Mouse (Mus musculus) forebrain, embryonic 16.5 days (tissue): ENCODE measurements around the gene Grik1. TPM values are rescaled to one million over a fixed set of nuclear protein-coding genes. Genes with fewer than 3 reads are reported as not detected.

Experiments
- ATAC-seq: fragments of 200-750 bp; cut with Nextera tagmentation; 2 replicates; pipeline ENCODE4 v1.8.0; 2017; ENCODE audit warnings: mild to moderate bottlenecking, moderate library complexity
- H3K27ac ChIP-seq: fragments of 300-500 bp; sonication (generic); 2 replicates; pipeline ENCODE4 v1.5.1; 2014; ENCODE audit warnings: low read length, control low read depth
- H3K27me3 ChIP-seq: fragments of 300-500 bp; sonication (generic); replicated peaks from 2 replicates; pipeline ENCODE4 v1.6.1; 2014; ENCODE audit warnings: low read length; ENCODE audit not compliant: control insufficient read depth, insufficient read depth
- H3K36me3 ChIP-seq: fragments of 300-500 bp; sonication (generic); 2 replicates; pipeline ENCODE4 v1.6.1; 2014; ENCODE audit not compliant: control insufficient read depth, insufficient read depth
- H3K4me1 ChIP-seq: fragments of 300-500 bp; sonication (generic); replicated peaks from 2 replicates; pipeline ENCODE4 v1.6.1; 2014; ENCODE audit warnings: low read length; ENCODE audit not compliant: control insufficient read depth, insufficient read depth
- H3K4me2 ChIP-seq: fragments of 300-500 bp; sonication (generic); 2 replicates; pipeline ENCODE4 v1.6.1; 2014; ENCODE audit warnings: mild to moderate bottlenecking, low read length, control low read depth
- H3K4me3 ChIP-seq: fragments of 300-500 bp; sonication (generic); replicated peaks from 2 replicates; pipeline ENCODE4 v1.5.1; 2014; ENCODE audit warnings: mild to moderate bottlenecking, low read length, control low read depth
- H3K9ac ChIP-seq: fragments of 300-500 bp; sonication (generic); replicated peaks from 2 replicates; pipeline ENCODE4 v1.6.1; 2014; ENCODE audit warnings: low read depth, low read length, control low read depth
- H3K9me3 ChIP-seq: fragments of 300-500 bp; sonication (generic); 2 replicates; pipeline ENCODE4 v1.6.1; 2016; ENCODE audit warnings: low read length; ENCODE audit not compliant: control insufficient read depth
- WGBS: fragments of 180-500 bp; shearing (Covaris S2); extraction: QIAGEN DNeasy Blood & Tissue Kit; methylation state at CpG from one replicate; pipeline ENCODE4 v1.1.7; 2014; 5-methylcytosine and 5-hydroxymethylcytosine counted together
- polyA plus RNA-seq: library from polyadenylated mRNA; unstranded; fragments of >200 nt; fragmentation: Nextera tagmentation; extraction: Ambion mirVana; gene quantifications from 2 replicates; pipeline ENCODE4 v1.2.1, GENCODE M21; 2015

Grik1 gene
- polyA plus RNA-seq, 1 experiment from 2014 or later, result 21.6 TPM

GRCm38 (mm10) chr16:88247586-88247985 is 42.5 kb downstream of the Grik1 start:
- Histone ChIP-seq H3K9ac (no peak overlapping the region), H3K9me3 (no peaks in the 10 kb centered on the region), H3K4me2 (no peak overlapping the region), H3K27ac (no peak overlapping the region), H3K36me3 (no peaks in the 10 kb centered on the region), H3K27me3 (no peaks in the 10 kb centered on the region), H3K4me3 (no peak overlapping the region), H3K4me1 (no peaks in the 10 kb centered on the region)
- 86% methylated on average over 3 of the region's 3 CpGs for WGBS
- ATAC-seq, result no peak

GRCm38 (mm10) chr16:88244658-88245057 is 45.4 kb downstream of the Grik1 start:
- Histone ChIP-seq H3K36me3 (no peaks in the 10 kb centered on the region), H3K4me3 (no peak overlapping the region), H3K4me1 (no peaks in the 10 kb centered on the region), H3K27ac (no peak overlapping the region), H3K9me3 (no peaks in the 10 kb centered on the region), H3K27me3 (no peaks in the 10 kb centered on the region), H3K9ac (no peak overlapping the region), H3K4me2 (no peak overlapping the region)
- WGBS, result 61% methylated on average over 4 of the region's 4 CpGs
- ATAC-seq, result peak; percentile 98

- Histone ChIP-seq H3K4me2 (no peak overlapping the region), H3K36me3 (no peaks in the 10 kb centered on the region), H3K9ac (no peak overlapping the region), H3K27me3 (no peaks in the 10 kb centered on the region), H3K4me1 (no peaks in the 10 kb centered on the region), H3K4me3 (no peak overlapping the region), H3K9me3 (no peaks in the 10 kb centered on the region), H3K27ac (no peak overlapping the region)
- 45% methylated on average over 16 of the region's 16 CpGs for WGBS
- no peak for ATAC-seq
These were observed 64.4 kb downstream of the Grik1 start for GRCm38 (mm10) chr16:88225616-88226015.

GRCm38 (mm10) chr16:88221932-88222331 is 68.1 kb downstream of the Grik1 start:
- H3K27me3 ChIP-seq, result no peaks in the 10 kb centered on the region
- no peaks in the 10 kb centered on the region for H3K9me3 ChIP-seq
- H3K4me1 ChIP-seq, result no peaks in the 10 kb centered on the region
- H3K27ac ChIP-seq, result no peak overlapping the region
- no peak for ATAC-seq
- no peak overlapping the region for H3K4me2 ChIP-seq
- H3K4me3 ChIP-seq, result no peak overlapping the region
- H3K9ac ChIP-seq, result no peak overlapping the region
- H3K36me3 ChIP-seq, result no peaks in the 10 kb centered on the region
- whole genome bisulfite sequencing, result 84% methylated on average over 3 of the region's 3 CpGs

GRCm38 (mm10) chr16:88212531-88212930 is 77.5 kb downstream of the Grik1 start:
- Histone ChIP-seq H3K36me3 (no peaks in the 10 kb centered on the region), H3K9ac (no peak overlapping the region), H3K9me3 (no peaks in the 10 kb centered on the region), H3K4me3 (no peak overlapping the region), H3K27me3 (no peaks in the 10 kb centered on the region), H3K4me2 (no peak overlapping the region), H3K4me1 (no peaks in the 10 kb centered on the region), H3K27ac (no peak overlapping the region)
- ATAC-seq, result no peak
- WGBS, result 77% methylated on average over 5 of the region's 5 CpGs

- WGBS, result 66% methylated on average over 8 of the region's 8 CpGs
These were observed 78.2 kb downstream of the Grik1 start for GRCm38 (mm10) chr16:88211852-88212251.

GRCm38 (mm10) chr16:88204400-88204799 is 85.7 kb downstream of the Grik1 start:
- H3K27me3 ChIP-seq, result no peaks in the 10 kb centered on the region; the same call in 1 of the 2 replicates
- no peaks in the 10 kb centered on the region for H3K4me1 ChIP-seq
- WGBS, result 6% methylated on average over 5 of the region's 5 CpGs
- H3K9ac ChIP-seq, result no peak overlapping the region
- H3K9me3 ChIP-seq, result no peaks in the 10 kb centered on the region
- no peaks in the 10 kb centered on the region for H3K36me3 ChIP-seq
- no peak overlapping the region for H3K27ac ChIP-seq
- peak; percentile 71; the same call in 1 of the 2 replicates for ATAC-seq
- H3K4me2 ChIP-seq, result no peak overlapping the region
- H3K4me3 ChIP-seq, result no peak overlapping the region

More at GRCm38 (mm10) chr16:88211852-88212251, 78.2 kb downstream of the Grik1 start:
- Histone ChIP-seq H3K4me1 (no peaks in the 10 kb centered on the region), H3K36me3 (no peaks in the 10 kb centered on the region), H3K4me3 (no peak overlapping the region), H3K4me2 (no peak overlapping the region), H3K27ac (no peak overlapping the region), H3K27me3 (no peaks in the 10 kb centered on the region), H3K9me3 (no peaks in the 10 kb centered on the region), H3K9ac (no peak overlapping the region)
- no peak for ATAC-seq

- no peaks in the 10 kb centered on the region for H3K4me1 ChIP-seq
- no peak overlapping the region for H3K27ac ChIP-seq
- no peak overlapping the region for H3K4me2 ChIP-seq
- H3K4me3 ChIP-seq, result no peak overlapping the region
- no peak overlapping the region for H3K9ac ChIP-seq
- no peaks in the 10 kb centered on the region for H3K9me3 ChIP-seq
- no peaks in the 10 kb centered on the region for H3K36me3 ChIP-seq
- ATAC-seq, result no peak
- 78% methylated on average over 6 of the region's 6 CpGs for WGBS
- no peaks in the 10 kb centered on the region; the same call in 1 of the 2 replicates for H3K27me3 ChIP-seq
These were observed 86.1 kb downstream of the Grik1 start for GRCm38 (mm10) chr16:88203985-88204384.

- Histone ChIP-seq H3K36me3 (no peaks in the 10 kb centered on the region), H3K4me2 (no peak overlapping the region), H3K4me3 (no peak overlapping the region), H3K4me1 (no peaks in the 10 kb centered on the region), H3K9me3 (no peaks in the 10 kb centered on the region), H3K9ac (no peak overlapping the region), H3K27ac (no peak overlapping the region), H3K27me3 (no peaks in the 10 kb centered on the region)
- peak; percentile 54; the same call in 1 of the 2 replicates for ATAC-seq
- 75% methylated on average over 6 of the region's 6 CpGs for WGBS
These were observed 102.5 kb downstream of the Grik1 start for GRCm38 (mm10) chr16:88187433-88188037.

- Histone ChIP-seq H3K4me1 (peaks cover 8% of the 10 kb centered on the region), H3K27ac (no peak overlapping the region), H3K27me3 (no peaks in the 10 kb centered on the region), H3K9ac (no peak overlapping the region), H3K4me2 (no peak overlapping the region), H3K4me3 (no peak overlapping the region), H3K36me3 (no peaks in the 10 kb centered on the region), H3K9me3 (no peaks in the 10 kb centered on the region)
- whole genome bisulfite sequencing, result 70% methylated on average over 6 of the region's 6 CpGs
- no peak for ATAC-seq
These were observed 111.3 kb downstream of the Grik1 start for GRCm38 (mm10) chr16:88178813-88179212.
